Comparison of ENCODE assay signal across 26 mouse cellular contexts in the genomic region with DNA sequence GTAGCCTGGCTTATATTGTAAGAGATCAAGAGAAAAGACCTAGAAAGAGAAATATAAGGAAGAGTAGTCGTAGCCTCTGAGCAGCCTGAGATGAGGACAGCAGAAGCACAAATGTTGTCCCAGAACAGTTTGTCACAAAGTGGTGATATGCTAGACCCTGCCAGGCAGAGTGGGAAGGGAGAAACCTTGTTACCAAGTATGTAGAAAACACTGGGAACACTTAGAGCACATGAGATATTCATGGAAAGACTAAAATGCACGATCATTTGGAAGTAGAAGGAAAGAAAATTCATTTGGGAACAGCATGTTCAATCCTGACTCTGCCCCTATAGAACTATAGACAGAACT.
DNase-seq lines count a peak whose midpoint lies in the region; ATAC-seq and TF ChIP-seq lines count a peak whose summit lies in the region.
"Had no signal": no experiment of that assay in that cellular context is flagged by ENCODE, and none has a peak within 500 bp of the region (broad histone marks: within the 10 kb centered on the region; RNA-seq: fewer than 3 reads in every experiment).

No protein-coding gene starts in this region.

- H3K9me3 ChIP-seq in forebrain, embryonic 16.5 days (ENCODE audit: control insufficient read depth, low read length) = no peaks in the 10 kb centered on the region
- no peaks in the 10 kb centered on the region for H3K9me3 ChIP-seq in forebrain, embryonic 15.5 days
- H3K9me3 ChIP-seq: embryonic facial prominence, embryonic 13.5 days; embryonic facial prominence, embryonic 15.5 days; forebrain, embryonic 10.5 days; forebrain, embryonic 13.5 days; G1E had no signal

- no peaks in the 10 kb centered on the region for H3K36me3 ChIP-seq in forebrain, embryonic 16.5 days (ENCODE audit: control insufficient read depth, insufficient read depth)
- no peaks in the 10 kb centered on the region for H3K36me3 ChIP-seq in forebrain, embryonic 15.5 days
- H3K36me3 ChIP-seq: embryonic facial prominence, embryonic 13.5 days; embryonic facial prominence, embryonic 15.5 days; forebrain, embryonic 10.5 days; G1E had no signal

- no peak for TF ChIP-seq POLR2A in brain, embryonic 14.5 days (IDR thresholded peaks at IDR 0.05; ENCODE audit: borderline replicate concordance, extremely low read depth, insufficient read depth, insufficient read length, poor library complexity, severe bottlenecking)

- H3K27me3 ChIP-seq in forebrain, embryonic 16.5 days (replicated peaks; ENCODE audit: control insufficient read depth, insufficient read depth, low read length) = no peaks in the 10 kb centered on the region
- H3K27me3 ChIP-seq in forebrain, embryonic 15.5 days = no peaks in the 10 kb centered on the region
- H3K27me3 ChIP-seq: CH12.LX; embryonic facial prominence, embryonic 13.5 days; embryonic facial prominence, embryonic 15.5 days; forebrain, embryonic 13.5 days had no signal

- 78% methylated on average over 2 of the region's 2 CpGs for WGBS in forebrain, embryonic 16.5 days
- WGBS in forebrain, embryonic 15.5 days = 78% methylated on average over 2 of the region's 2 CpGs

- no peak overlapping the region for H3K27ac ChIP-seq in forebrain, embryonic 16.5 days (ENCODE audit: low read length)
- H3K27ac ChIP-seq in forebrain, embryonic 15.5 days (replicated peaks) = no peak overlapping the region
- H3K27ac ChIP-seq: embryonic facial prominence, embryonic 13.5 days; embryonic facial prominence, embryonic 15.5 days; forebrain, embryonic 10.5 days; forebrain, embryonic 13.5 days had no signal

- 0 out of 2 replicates have a peak, but pooled peaks have one; percentile 43 for ATAC-seq in forebrain, embryonic 16.5 days
- no peak for ATAC-seq in forebrain, embryonic 15.5 days (replicated peaks)
- peak; percentile 72; the same call in 1 of the 2 replicates for ATAC-seq in frontal cortex, adult (ENCODE audit: low TSS enrichment)
- ATAC-seq: activated CD4-positive, CD25-positive, alpha-beta regulatory T cell, adult 4 months; CD4-positive, CD25-positive, alpha-beta regulatory T cell, adult 4 months; forebrain, embryonic 13.5 days; Patski had no signal

- no peaks in the 10 kb centered on the region; the same call in 1 of the 2 replicates for H3K4me1 ChIP-seq in forebrain, embryonic 16.5 days (replicated peaks; ENCODE audit: control insufficient read depth, insufficient read depth, low read length)
- 0 out of 2 replicates have a peak, but pooled peaks cover 3% of the 10 kb centered on the region for H3K4me1 ChIP-seq in forebrain, embryonic 15.5 days
- H3K4me1 ChIP-seq: embryonic facial prominence, embryonic 13.5 days; embryonic facial prominence, embryonic 15.5 days; forebrain, embryonic 10.5 days; forebrain, embryonic 13.5 days had no signal

- H3K9ac ChIP-seq in forebrain, embryonic 16.5 days (replicated peaks; ENCODE audit: low read depth, low read length) = no peak overlapping the region
- H3K9ac ChIP-seq in forebrain, embryonic 15.5 days (replicated peaks) = no peak overlapping the region
- H3K9ac ChIP-seq: embryonic facial prominence, embryonic 13.5 days; embryonic facial prominence, embryonic 15.5 days; forebrain, embryonic 13.5 days had no signal

- no peak overlapping the region for H3K4me3 ChIP-seq in forebrain, embryonic 16.5 days (replicated peaks; ENCODE audit: low read length)
- no peak overlapping the region for H3K4me3 ChIP-seq in forebrain, embryonic 15.5 days
- H3K4me3 ChIP-seq: embryonic facial prominence, embryonic 13.5 days; embryonic facial prominence, embryonic 15.5 days; erythroblast, embryonic 14.5 days; forebrain, embryonic 10.5 days; forebrain, embryonic 13.5 days had no signal

- no peak for DNase-seq in frontal cortex, postnatal 25 days (ENCODE audit: low spot score in 2 of 2)
- DNase-seq in brain, embryonic 14.5 days (ENCODE audit: low read depth) = peak; percentile 30
- DNase-seq: adrenal gland, adult 8-10 months; adrenal gland, postnatal 14 days; adrenal gland, postnatal 36 days; B cell, adult 2 months; cerebellum, adult 11 months; cerebellum, adult 18-20 months; cerebellum, adult 8-10 months; cerebellum, adult 9-11 months; cerebellum, postnatal 14 days; cerebellum, postnatal 36 days; embryo, embryonic 11 days had no signal

- no peak overlapping the region for H3K4me2 ChIP-seq in forebrain, embryonic 16.5 days (ENCODE audit: low read length)
- no peak overlapping the region for H3K4me2 ChIP-seq in forebrain, embryonic 15.5 days (replicated peaks)
- H3K4me2 ChIP-seq: embryonic facial prominence, embryonic 13.5 days; embryonic facial prominence, embryonic 15.5 days; forebrain, embryonic 13.5 days had no signal

- no peak for TF ChIP-seq CTCF in brain, embryonic 14.5 days (IDR thresholded peaks at IDR 0.05; ENCODE audit: borderline replicate concordance, extremely low read depth, insufficient read depth, insufficient read length)
